Mouse (Mus musculus) monocyte, adult 5-6 weeks (primary cell): ENCODE measurements around the gene Doc2a. TPM values are rescaled to one million over a fixed set of nuclear protein-coding genes. Genes with fewer than 3 reads are reported as not detected.

Source experiments
- ATAC-seq: fragments of 153-309, 156-312 bp; replicated peaks from 2 replicates; pipeline ENCODE4 v1.8.0; 2017; ENCODE audit warnings: mild to moderate bottlenecking; ENCODE audit not compliant: low TSS enrichment, insufficient number of reproducible peaks, severe bottlenecking, poor library complexity, low FRiP score
- total RNA-seq: library from RNA; stranded (forward); fragments of 200-1000, 200-491, 200-594 nt; gene quantifications from 3 replicates; pipeline ENCODE4 v1.2.3, GENCODE M21; 2017

Gene Doc2a
- total RNA-seq = not detected in 3 replicates

GRCm38 (mm10) chr7:126847116-126847420 lies at the start of gene Doc2a:
Gene Doc2a, plus strand, starts transcription at chr7:126847416.
- ATAC-seq = no peak

GRCm38 (mm10) chr7:126798127-126799049 lies 48.8 kb upstream of the Doc2a start:
- ATAC-seq = no peak; the same call in none of the 2 replicates

GRCm38 (mm10) chr7:126799050-126799467 lies 48.2 kb upstream of the Doc2a start:
- ATAC-seq = peak; percentile 80

DNA sequence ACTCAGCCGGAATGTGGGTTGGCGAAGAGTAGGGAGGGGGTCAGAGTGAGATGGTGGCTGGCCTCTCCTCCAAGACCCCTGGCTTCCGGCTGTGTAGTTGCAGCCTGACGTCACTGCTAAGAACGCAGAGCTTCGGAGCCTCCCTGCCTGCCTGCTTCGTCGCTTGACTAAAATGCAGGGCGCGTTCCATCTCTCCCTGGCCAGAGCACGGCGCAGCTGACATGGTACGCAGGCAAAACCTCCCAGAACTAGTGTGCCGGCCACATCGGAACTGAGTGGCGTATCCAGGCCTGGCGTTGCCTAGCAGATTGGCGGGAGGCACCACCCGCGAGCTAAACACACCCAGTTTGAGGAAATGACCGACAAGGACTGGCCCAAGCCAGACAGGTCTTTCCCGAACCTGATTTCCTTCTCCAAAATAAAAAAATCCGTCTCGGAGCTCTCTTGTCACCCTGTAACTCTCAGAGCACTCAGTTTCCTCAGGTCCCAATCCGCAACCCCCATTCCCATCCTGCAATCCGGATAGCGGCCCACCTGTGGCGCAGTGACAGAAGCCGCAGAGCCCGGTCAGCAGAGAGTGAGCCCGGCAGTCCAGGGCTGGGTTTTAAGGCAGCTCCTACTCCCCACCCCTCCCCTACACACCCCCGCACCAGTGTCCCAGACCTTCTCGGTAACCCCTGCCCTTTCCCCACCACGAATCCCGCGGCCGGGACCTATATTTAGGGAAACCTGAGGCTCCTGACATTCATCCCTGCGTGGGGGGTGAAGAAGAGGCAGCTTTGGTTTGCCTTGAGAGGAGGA lies 47.5 kb upstream of the Doc2a start:
- ATAC-seq = peak; percentile 55

DNA sequence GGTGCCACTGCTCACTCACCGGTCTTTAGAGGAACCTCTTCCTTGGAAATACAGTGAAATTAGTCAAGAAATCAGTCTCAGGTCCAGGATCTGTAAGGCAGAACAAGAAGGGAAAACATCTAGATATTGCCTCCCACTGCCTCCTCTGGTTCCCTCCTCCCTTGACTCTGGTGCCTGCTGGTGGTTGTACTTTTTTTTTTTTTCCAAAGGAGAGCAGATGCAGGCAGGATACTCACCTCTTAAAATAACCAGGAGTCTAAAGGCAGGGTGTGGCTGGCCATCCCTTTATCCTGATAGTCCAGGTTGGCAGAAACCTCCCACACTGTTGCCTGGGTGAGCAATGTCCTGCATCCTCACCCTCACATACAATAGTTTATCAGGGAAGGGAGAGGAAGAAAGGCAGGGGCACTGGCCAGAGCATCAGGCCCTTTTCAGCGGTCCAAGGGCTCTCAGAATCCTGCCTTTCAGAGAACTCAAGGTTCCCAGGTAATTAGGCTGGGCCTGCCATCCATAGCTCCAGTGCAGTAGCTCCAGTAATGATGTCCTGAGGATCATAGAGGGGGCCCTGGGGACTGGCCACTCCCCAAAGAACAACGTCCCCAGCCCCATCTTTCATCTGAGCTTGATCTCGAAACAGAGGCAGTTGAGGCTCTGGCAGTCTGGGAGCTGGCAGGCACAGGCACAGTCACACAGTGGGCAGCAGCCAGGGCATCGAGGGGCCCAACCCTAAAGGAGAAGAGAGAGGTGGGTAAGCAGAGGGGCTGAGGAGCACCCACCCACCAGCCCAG lies 46.8 kb upstream of the Doc2a start:
- no peak for ATAC-seq

DNA sequence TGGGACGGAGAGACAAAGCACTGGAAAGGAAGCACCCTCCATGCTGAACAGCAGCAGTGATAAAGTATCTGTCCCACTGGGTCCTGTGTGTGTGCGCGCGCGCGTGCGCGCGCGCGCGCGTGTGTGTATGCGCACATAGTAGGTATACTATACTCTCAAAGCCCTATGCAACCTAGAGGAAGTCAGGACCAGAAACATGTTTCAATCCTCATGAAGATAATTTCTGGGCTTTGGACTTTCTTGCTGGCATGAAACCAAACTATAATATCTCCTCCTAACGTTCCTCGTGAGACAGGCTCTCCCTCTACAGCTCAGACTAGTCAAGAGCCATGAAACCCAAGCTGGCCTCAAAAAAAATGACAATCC lies 46.2 kb upstream of the Doc2a start:
- no peak for ATAC-seq

GRCm38 (mm10) chr7:126802134-126802889 lies 44.9 kb upstream of the Doc2a start:
- no peak for ATAC-seq

- ATAC-seq = no peak
Observed at GRCm38 (mm10) chr7:126803181-126803580, 44.0 kb upstream of the Doc2a start.

DNA sequence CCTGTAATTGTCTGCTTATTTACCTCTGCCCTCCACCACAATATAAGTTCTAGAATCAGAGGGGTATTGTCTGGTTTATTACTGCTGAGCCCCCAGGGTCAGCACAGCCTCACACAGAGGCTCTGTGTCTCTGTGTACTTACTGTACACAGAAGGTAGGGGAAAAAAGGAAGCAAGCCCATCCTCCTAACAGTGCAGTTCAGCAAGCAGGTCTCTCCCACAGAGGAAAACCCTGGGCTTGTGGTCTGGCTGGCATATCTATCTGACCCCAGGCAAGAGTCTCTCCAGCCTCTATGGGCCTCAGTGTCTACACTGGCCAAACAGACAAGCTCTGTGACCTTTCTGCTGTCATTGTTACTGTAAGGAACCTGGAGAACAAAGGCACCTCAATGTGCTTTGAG lies 43.5 kb upstream of the Doc2a start:
- no peak for ATAC-seq

DNA sequence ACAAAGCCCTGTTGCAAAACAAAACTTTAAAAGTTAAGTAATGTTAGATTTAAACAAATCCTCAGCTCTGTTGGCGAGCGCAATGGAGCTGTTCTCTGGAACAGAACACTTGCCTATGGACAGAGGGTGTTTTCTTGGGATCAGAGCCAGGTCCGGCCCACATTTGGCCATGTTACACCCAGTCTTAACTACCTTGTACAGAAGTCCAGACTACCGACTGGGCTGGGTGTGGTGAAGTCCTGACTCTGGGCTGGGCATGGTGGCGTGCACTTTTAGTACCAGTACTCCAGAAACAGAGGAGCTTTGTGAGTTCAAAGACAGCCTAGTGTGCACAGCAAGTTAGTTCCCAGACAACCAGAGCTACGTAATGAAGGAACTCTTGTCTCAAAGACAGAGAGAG lies 40.3 kb upstream of the Doc2a start:
- no peak for ATAC-seq

- ATAC-seq = no peak
Observed at GRCm38 (mm10) chr7:126807405-126807804, 39.8 kb upstream of the Doc2a start.

GRCm38 (mm10) chr7:126808703-126809455 lies 38.3 kb upstream of the Doc2a start:
- ATAC-seq = peak; percentile 69

DNA sequence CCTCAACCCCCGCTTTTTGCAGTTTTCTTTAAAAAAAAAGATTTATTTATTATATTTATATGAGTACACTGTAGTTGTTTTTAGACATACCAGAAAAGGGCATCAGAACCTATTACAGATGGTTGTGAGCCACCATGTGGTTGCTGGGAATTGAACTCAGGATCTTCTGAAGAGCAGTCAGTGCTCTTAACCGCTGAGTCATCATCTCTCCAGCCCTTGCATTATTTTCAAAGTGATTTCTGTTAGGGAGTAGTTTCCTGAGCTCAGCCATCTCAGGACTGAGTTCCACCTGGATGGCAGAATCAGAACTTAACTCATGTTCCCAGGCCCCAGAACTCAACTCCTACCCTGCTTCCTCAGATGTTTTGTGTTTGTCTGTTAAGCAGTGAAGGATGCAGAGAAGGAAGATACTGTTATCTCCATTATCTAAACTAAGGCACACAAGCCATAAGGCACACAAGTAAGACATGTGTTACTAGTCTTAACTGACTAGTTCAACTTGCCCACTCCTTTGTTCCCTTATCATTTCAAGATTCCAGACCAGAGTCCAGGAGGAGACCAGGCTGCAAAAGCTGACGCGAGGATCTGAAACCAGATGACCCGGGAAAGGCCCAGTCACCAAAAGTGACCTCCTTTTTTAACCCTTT lies 37.4 kb upstream of the Doc2a start:
- ATAC-seq = no peak

DNA sequence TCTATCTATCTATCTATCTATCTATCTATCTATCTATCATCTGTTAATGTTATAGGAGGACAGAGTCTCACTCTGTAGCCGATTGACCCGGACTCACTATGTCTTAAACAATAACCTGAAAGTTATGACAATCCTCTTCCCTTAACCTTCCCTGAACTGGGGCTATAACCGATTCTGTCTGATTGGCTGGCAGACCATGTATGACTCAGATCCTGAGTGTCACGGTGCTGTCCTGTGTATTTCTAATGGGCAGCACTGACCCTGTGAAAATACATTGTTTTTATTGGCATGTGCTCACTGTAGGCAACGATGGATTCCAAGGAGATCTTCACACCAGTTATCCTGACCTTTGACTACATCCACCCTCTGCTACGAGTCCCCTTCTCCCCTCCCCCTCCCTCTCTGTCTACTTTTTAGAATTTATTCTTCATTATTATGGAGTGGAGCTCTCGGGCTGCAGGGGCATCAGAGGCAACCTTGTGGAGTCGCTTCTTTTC lies 31.4 kb upstream of the Doc2a start:
- ATAC-seq = no peak

DNA sequence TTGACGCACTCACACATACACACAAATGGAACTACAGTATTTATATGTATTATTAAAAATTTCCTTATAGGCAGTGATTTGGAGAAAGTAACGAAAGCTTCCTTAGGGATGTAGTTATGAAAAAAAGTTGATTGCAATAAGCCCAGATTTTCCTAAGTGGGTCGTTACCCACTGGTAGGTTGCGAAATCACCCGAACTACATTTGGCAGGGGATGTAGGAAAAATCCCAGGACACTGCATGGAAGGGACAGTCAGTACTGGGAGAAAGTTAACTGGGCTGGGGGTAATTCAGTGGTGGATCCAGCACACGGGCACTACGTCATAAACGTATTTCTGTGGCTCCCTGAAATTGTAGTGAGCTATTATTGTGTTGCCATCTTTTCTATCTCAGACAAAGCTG lies 30.7 kb upstream of the Doc2a start:
- ATAC-seq = no peak

DNA sequence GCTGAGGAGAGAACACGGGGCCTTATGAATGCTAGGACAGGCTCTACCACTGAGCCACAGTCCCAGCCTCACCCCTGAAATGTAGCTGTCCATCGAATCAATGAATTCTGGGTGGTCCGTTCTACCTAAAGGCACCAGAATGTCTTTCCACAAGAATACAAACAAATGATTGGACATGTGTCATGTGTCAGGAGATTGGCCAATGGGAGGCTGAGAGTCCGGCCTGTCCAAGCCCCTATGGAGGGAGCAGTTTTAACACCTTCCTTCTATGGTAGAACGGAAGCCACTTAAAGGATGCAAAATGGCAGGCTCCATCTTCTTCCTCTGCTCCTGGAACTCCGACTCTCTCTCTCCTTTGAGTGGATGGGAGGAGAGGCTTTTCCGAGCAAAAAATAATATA lies 29.6 kb upstream of the Doc2a start:
- ATAC-seq = no peak

DNA sequence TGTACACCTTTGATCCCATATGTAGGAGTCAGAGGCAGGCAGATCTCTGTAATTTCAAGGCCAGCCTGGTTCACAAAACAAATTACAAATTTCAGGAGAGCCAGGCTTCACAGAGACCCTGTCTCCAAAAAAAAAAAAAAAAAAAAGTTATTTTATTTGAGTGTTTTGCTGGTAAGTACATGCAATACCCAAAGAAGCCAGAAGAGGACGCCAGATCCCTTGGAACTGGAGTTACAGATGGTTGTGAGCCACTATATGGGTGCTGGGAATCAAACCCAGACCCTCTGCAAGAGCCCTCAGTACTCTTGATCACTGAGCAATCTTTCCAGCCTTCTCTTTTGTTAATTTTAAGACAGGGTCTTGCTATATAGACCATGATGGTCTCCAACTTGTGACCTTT lies 28.4 kb upstream of the Doc2a start:
- no peak for ATAC-seq
